Mouse (Mus musculus) gastrocnemius, postnatal 14 days (tissue): ENCODE measurements around the gene Plcxd1. TPM values are rescaled to one million over a fixed set of nuclear protein-coding genes. Genes with fewer than 3 reads are reported as not detected.
A peak's percentile ranks its signal among the peaks of the same experiment; 100 is the strongest.
"Not testable (repeated sequence)": the region's sequence is repeated elsewhere in the genome, so short reads cannot be mapped to it uniquely, and the experiment has no call there.

Experiments
- DNase-seq: peaks from one replicate; pipeline ENCODE4 v3.0.0; 2021; ENCODE audit warnings: mixed read lengths
- intact Hi-C: fragments of 180-260 bp; cut with DNase I; formaldehyde crosslinking; loops from one replicate; pipeline ENCODE4 v1.15.1; 2025; ENCODE audit warnings: low total_unique reads
- long read RNA-seq, 2 experiments: library from polyadenylated mRNA; stranded (forward); transcript quantifications; one replicate each; pipeline ENCODE4 v2.0.0; 2021
- total RNA-seq, 2 experiments: library from RNA; stranded (reverse); gene quantifications; 2 replicates each; pipeline ENCODE4 v1.2.3; 2021

The Plcxd1 gene
- not detected for total RNA-seq
- long read RNA-seq, experiment 1: 0 reads
- long read RNA-seq, experiment 2: 0 reads

- intact Hi-C loops: no loop called here
- DNase-seq: no peak
Measured at GRCm38 (mm10) chr5:110099656-110100580, at the start of gene Plcxd1. Gene Plcxd1 (plus strand): TSS chr5:110099969.

GRCm38 (mm10) chr5:110057637-110058408 is 41.9 kb upstream of the Plcxd1 start:
- intact Hi-C loops: no loop called here

GRCm38 (mm10) chr5:110072413-110072812 is 27.4 kb upstream of the Plcxd1 start, which contains the start of gene Gm17655:
Gene Gm17655 (minus strand): TSS chr5:110072513.
- intact Hi-C loops: not testable (repeated sequence)

More at GRCm38 (mm10) chr5:110057637-110058408, 41.9 kb upstream of the Plcxd1 start:
- DNase-seq: peak; percentile 83

GRCm38 (mm10) chr5:110082961-110083360 is 16.8 kb upstream of the Plcxd1 start:
- no peak for DNase-seq
- intact Hi-C loops: no loop called here

More at GRCm38 (mm10) chr5:110072413-110072812, 27.4 kb upstream of the Plcxd1 start, which contains the start of gene Gm17655:
- not testable (repeated sequence) for DNase-seq

GRCm38 (mm10) chr5:110086161-110086866 is 13.5 kb upstream of the Plcxd1 start:
- no peak for DNase-seq
- intact Hi-C loops: no loop called here

- no peak for DNase-seq
- intact Hi-C loops: no loop called here
Measured at GRCm38 (mm10) chr5:110091546-110091945, 8.2 kb upstream of the Plcxd1 start.

GRCm38 (mm10) chr5:110094030-110094846 is 5.5 kb upstream of the Plcxd1 start, which contains the start of gene Gm35315:
Gene Gm35315 (minus strand): TSS chr5:110094420.
- DNase-seq: peak; percentile 78
- intact Hi-C loops: no loop called here

- DNase-seq: no peak
- intact Hi-C loops: no loop called here
Measured at GRCm38 (mm10) chr5:110094847-110095213, 4.9 kb upstream of the Plcxd1 start.

GRCm38 (mm10) chr5:110098991-110099477 is 735 bp upstream of the Plcxd1 start:
- DNase-seq: no peak
- intact Hi-C loops: no loop called here

GRCm38 (mm10) chr5:110100921-110101631 is 1.3 kb downstream of the Plcxd1 start:
- peak; percentile 5 for DNase-seq
- intact Hi-C loops: no loop called here

GRCm38 (mm10) chr5:110101716-110102347 is 2.1 kb downstream of the Plcxd1 start:
- DNase-seq: peak; percentile 35
- intact Hi-C loops: no loop called here

GRCm38 (mm10) chr5:110102429-110102828 is 2.7 kb downstream of the Plcxd1 start:
- intact Hi-C loops: no loop called here

GRCm38 (mm10) chr5:110102853-110103625 is 3.3 kb downstream of the Plcxd1 start:
- DNase-seq: no peak
- intact Hi-C loops: no loop called here

More at GRCm38 (mm10) chr5:110102429-110102828, 2.7 kb downstream of the Plcxd1 start:
- DNase-seq: no peak

- intact Hi-C loops: no loop called here
- DNase-seq: no peak
Measured at GRCm38 (mm10) chr5:110103901-110104615, 4.3 kb downstream of the Plcxd1 start.

GRCm38 (mm10) chr5:110104616-110105380 is 5.0 kb downstream of the Plcxd1 start:
- DNase-seq: no peak
- intact Hi-C loops: no loop called here
